Mouse (Mus musculus): Measurements from ENCODE around the gene Ostf1.
A peak's percentile ranks its signal among the peaks of the same experiment; 100 is the strongest.

Ostf1 gene

GRCm38 (mm10) chr19:18568828-18569430 lies 62.7 kb downstream of the Ostf1 start:
- DNase-seq (ENCODE audit: low spot score): no peak

GRCm38 (mm10) chr19:18567936-18568827 lies 63.4 kb downstream of the Ostf1 start:
- no peak for DNase-seq (ENCODE audit: low spot score)

- DNase-seq (ENCODE audit: low spot score): no peak
These were observed 64.1 kb downstream of the Ostf1 start for GRCm38 (mm10) chr19:18567501-18567900.

- DNase-seq (ENCODE audit: low spot score): no peak
These were observed 73.9 kb downstream of the Ostf1 start for GRCm38 (mm10) chr19:18557708-18558107.

GRCm38 (mm10) chr19:18555645-18556044 lies 76.0 kb downstream of the Ostf1 start:
- no peak for DNase-seq (ENCODE audit: low spot score)

GRCm38 (mm10) chr19:18548668-18549067 lies 83.0 kb downstream of the Ostf1 start:
- DNase-seq (ENCODE audit: low spot score): peak; percentile 79
